Mouse (Mus musculus) embryonic facial prominence, embryonic 15.5 days (tissue): ENCODE data around the gene Mpv17l. TPM values are rescaled to one million over a fixed set of nuclear protein-coding genes. Genes with fewer than 3 reads are reported as not detected.
A peak's percentile ranks its signal among the peaks of the same experiment; 100 is the strongest.
"Not testable (repeated sequence)": the region's sequence is repeated elsewhere in the genome, so short reads cannot be mapped to it uniquely, and the experiment has no call there.

Experiments
- ATAC-seq: fragments of 200-750 bp; cut with Nextera tagmentation; 2 replicates; pipeline ENCODE4 v1.8.0; 2017; ENCODE audit warnings: low read depth, moderate TSS enrichment; ENCODE audit not compliant: insufficient number of reproducible peaks, low FRiP score, low TSS enrichment
- H3K27ac ChIP-seq: fragments of 300-500 bp; sonication (generic); replicated peaks from 2 replicates; pipeline ENCODE4 v1.5.1; 2015; ENCODE audit warnings: mild to moderate bottlenecking, inconsistent platforms
- H3K27me3 ChIP-seq: fragments of 300-500 bp; sonication (generic); 2 replicates; pipeline ENCODE4 v1.6.1; 2015; ENCODE audit warnings: inconsistent platforms
- H3K36me3 ChIP-seq: fragments of 300-500 bp; sonication (generic); 2 replicates; pipeline ENCODE4 v1.6.1; 2015; ENCODE audit warnings: mild to moderate bottlenecking, inconsistent platforms
- H3K4me1 ChIP-seq: fragments of 300-500 bp; sonication (generic); 2 replicates; pipeline ENCODE4 v1.6.1; 2015; ENCODE audit warnings: inconsistent platforms
- H3K4me2 ChIP-seq: fragments of 300-500 bp; sonication (generic); replicated peaks from 2 replicates; pipeline ENCODE4 v1.6.1; 2015; ENCODE audit warnings: mild to moderate bottlenecking, inconsistent platforms
- H3K4me3 ChIP-seq: fragments of 300-500 bp; sonication (generic); replicated peaks from 2 replicates; pipeline ENCODE4 v1.5.1; 2015; ENCODE audit warnings: mild to moderate bottlenecking, inconsistent platforms
- H3K9ac ChIP-seq: fragments of 300-500 bp; sonication (generic); 2 replicates; pipeline ENCODE4 v1.6.1; 2015; ENCODE audit warnings: inconsistent platforms
- H3K9me3 ChIP-seq: fragments of 300-500 bp; sonication (generic); replicated peaks from 2 replicates; pipeline ENCODE4 v1.6.1; 2016; ENCODE audit warnings: inconsistent platforms
- WGBS: fragments of 180-500 bp; shearing (Covaris S2); methylation state at CpG from one replicate; pipeline ENCODE4 v1.1.7; 2015; 5-methylcytosine and 5-hydroxymethylcytosine counted together
- polyA plus RNA-seq: library from polyadenylated mRNA; unstranded; fragments of >200 nt; fragmentation: Nextera tagmentation; extraction: Ambion mirVana; gene quantifications from 2 replicates; pipeline ENCODE4 v1.2.1, GENCODE M21; 2015

The Mpv17l gene
- polyA plus RNA-seq, 1 experiment from 2014 or later, result 6.4 TPM

DNA sequence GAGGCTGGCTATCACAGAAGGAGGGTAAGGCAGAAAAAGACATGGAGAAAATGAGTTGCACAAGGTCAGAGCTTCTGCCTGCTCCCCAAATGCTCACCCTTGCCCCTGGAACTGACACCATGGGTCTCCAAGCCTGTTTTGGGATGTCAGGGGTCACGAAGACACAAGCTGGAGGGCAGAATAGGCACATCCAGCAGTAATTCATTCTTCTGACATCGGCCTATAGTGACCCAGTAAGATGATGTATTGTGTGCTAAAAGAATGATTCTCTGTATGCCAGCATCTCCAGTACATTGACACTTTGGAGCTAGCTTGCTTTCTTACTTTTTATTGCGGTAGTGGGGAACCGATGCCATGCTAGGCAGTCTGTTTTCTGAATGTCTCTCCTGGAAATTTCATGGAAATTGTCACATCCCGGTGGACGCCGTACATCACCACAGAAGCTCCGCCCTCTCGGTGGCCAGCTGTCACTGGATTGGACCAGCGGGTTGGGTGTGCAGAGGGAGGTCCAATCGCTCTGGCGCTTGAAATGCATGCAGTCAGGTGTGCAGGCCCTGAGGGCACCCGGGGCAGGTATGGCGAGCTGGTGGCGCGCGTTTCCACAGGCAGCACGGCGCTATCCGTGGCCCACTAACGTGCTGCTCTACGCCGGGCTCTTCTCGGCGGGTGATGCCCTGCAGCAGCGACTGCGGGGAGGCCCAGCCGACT is 37.3 kb downstream of the Mpv17l start:
- Histone ChIP-seq H3K27me3 (0 out of 2 replicates have a peak, but pooled peaks cover 3% of the 10 kb centered on the region), H3K27ac (no peak overlapping the region), H3K4me3 (peak overlapping the region; percentile 56), H3K4me2 (peak overlapping the region; percentile 98), H3K9me3 (no peaks in the 10 kb centered on the region), H3K36me3 (no peaks in the 10 kb centered on the region), H3K9ac (peak overlapping the region; percentile 46), H3K4me1 (0 out of 2 replicates have a peak, but pooled peaks cover 10% of the 10 kb centered on the region)
- WGBS, result 5% methylated on average over 28 of the region's 28 CpGs
- peak; percentile 92 for ATAC-seq

DNA sequence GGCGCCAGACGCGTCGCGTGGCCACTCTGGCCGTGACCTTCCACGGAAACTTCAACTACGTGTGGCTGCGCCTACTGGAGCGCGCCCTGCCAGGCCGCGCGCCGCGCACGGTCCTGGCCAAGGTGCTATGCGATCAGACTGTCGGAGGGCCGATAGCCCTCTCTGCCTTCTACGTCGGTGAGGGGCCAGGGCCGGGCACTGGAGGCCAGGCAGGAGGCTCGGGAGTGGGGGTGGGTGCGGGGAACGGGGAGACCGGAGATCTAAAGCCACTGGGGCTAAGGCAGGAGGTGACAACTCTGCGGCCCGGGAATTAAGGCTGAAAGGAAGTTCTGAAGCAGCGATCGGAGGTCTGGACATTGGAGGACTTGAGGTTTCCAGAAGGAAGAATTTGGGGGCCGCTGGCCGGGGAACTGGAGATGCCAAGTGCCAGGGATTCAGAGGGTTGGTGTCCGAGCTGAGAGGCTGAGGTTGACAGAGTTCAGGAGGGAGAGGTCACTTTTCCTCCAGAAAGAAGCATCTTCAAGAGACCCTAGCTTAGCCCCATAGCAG is 38.0 kb downstream of the Mpv17l start:
- 3% methylated on average over 34 of the region's 34 CpGs for WGBS
- H3K4me3 ChIP-seq, result peak overlapping the region; percentile 56
- H3K27ac ChIP-seq, result no peak overlapping the region
- 0 out of 2 replicates have a peak, but pooled peaks cover 3% of the 10 kb centered on the region for H3K27me3 ChIP-seq
- H3K4me1 ChIP-seq, result 0 out of 2 replicates have a peak, but pooled peaks cover 10% of the 10 kb centered on the region
- no peaks in the 10 kb centered on the region for H3K9me3 ChIP-seq
- peak; percentile 56 for ATAC-seq
- H3K4me2 ChIP-seq, result peak overlapping the region; percentile 98
- peak overlapping the region; percentile 46 for H3K9ac ChIP-seq
- no peaks in the 10 kb centered on the region for H3K36me3 ChIP-seq

DNA sequence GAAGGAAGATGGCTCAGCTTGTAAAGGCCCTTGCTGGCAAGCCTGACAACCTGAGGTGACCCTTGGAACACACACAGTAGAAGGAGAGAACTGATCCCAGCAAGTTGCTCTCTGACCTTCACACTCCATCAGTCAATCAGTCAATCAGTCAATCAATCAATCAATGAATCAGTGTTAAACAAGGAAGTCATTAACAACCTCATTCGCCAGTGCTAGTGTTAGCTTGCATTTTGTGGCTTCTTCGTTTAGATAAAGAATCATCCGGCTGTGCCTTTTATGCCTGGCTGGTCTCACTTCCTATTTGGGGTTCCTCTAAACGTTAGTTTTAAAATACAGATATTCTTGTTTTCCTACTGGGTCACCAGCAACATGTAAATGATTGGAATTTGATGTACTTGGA is 41.2 kb downstream of the Mpv17l start:
- Histone ChIP-seq H3K27ac (no peak overlapping the region), H3K4me1 (0 out of 2 replicates have a peak, but pooled peaks cover 10% of the 10 kb centered on the region), H3K27me3 (0 out of 2 replicates have a peak, but pooled peaks cover 3% of the 10 kb centered on the region), H3K4me3 (no peak overlapping the region), H3K36me3 (no peaks in the 10 kb centered on the region), H3K9me3 (no peaks in the 10 kb centered on the region), H3K4me2 (no peak overlapping the region), H3K9ac (no peak overlapping the region)
- 35% methylated on average over 4 of the region's 4 CpGs for WGBS
- ATAC-seq, result no peak

DNA sequence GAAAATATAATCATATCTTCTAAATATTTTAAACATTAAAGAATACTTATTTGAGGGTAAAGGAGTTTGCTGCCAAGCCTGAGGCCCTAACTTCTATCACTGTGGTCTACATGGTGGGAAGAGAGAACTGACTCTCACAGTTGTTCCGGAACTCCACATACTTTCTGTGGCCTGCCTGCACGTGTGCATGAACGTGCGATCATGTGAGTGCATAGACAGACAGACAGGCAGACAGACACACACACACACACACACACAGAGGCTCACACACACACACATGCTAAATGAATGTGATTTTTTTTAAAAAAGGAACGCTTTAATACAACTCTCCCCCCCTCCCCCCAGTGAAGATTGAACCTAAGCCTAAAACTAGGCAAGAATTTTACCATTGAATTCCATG is 41.8 kb downstream of the Mpv17l start:
- 44% methylated on average over 5 of the region's 5 CpGs for WGBS
- Histone ChIP-seq H3K9me3 (no peaks in the 10 kb centered on the region), H3K9ac (no peak overlapping the region), H3K4me2 (no peak overlapping the region), H3K27ac (no peak overlapping the region), H3K36me3 (no peaks in the 10 kb centered on the region), H3K4me1 (0 out of 2 replicates have a peak, but pooled peaks cover 10% of the 10 kb centered on the region), H3K4me3 (no peak overlapping the region), H3K27me3 (0 out of 2 replicates have a peak, but pooled peaks cover 3% of the 10 kb centered on the region)
- ATAC-seq, result no peak

DNA sequence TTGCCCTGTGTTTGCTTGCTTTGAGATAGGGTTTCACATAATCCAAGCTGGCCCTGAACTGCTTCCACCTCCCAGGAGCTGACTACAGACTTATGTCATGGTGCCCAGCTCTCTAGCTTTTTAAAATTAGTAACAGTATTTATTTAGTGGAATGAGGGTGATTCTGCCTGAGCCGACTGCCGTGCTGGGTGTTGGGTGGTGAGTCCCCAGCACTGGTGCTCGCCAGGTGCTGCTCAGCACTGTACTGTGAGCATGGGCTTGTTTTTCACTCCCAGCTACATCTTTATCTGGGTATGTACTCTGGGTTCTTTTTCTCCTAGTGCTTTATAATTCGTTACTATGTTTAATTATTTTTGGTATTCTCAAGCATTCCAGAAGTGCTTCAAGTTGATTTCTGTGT is 42.2 kb downstream of the Mpv17l start:
- WGBS, result 44% methylated on average over 4 of the region's 4 CpGs
- Histone ChIP-seq H3K27ac (peak overlapping the region; percentile 41; the same call in 1 of the 2 replicates), H3K9me3 (no peaks in the 10 kb centered on the region), H3K4me3 (no peak overlapping the region), H3K9ac (no peak overlapping the region), H3K27me3 (0 out of 2 replicates have a peak, but pooled peaks cover 3% of the 10 kb centered on the region), H3K4me2 (no peak overlapping the region), H3K36me3 (no peaks in the 10 kb centered on the region), H3K4me1 (0 out of 2 replicates have a peak, but pooled peaks cover 8% of the 10 kb centered on the region)
- ATAC-seq, result no peak

DNA sequence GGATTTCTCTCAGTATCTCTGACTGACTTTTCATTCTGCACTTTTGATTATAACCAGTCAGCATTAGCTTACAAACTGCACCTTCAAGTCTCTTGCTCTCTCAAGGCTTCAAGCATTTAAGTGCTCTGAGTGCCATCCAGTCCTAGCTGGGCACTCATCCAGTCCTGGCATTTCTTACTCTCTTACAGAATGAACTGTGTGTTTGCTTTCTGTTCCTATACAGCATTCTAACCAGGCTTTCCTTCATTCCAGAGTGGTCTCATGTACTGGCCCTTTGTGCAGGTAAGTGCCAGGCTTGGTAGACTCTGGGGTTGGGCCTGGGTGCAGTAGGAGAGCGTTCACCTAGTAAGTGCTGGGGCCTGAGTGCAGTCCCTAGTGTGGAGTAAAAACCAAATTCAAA is 43.3 kb downstream of the Mpv17l start:
- H3K4me2 ChIP-seq, result no peak overlapping the region
- ATAC-seq, result no peak
- WGBS, result 87% methylated on average over 1 of the region's 1 CpGs

DNA sequence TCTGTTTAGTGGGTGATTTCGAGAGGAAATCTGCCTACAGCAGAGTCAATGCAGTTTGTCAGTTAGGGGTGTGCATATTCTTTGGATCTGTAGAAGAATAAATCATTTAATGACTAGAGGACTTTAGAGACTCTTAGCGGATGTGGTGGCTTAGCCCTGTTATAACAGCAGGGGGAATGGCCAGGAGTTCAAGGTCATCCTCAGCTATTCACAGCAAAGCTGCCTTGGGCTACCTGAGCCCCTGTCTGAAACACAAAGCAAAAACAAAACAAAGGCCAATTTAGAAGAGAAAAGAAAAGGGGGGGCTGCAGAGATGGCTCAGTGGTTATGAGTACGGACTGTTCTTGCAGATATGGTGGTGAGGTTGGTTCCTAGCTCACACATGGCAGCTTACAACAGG is 48.3 kb downstream of the Mpv17l start:
- Histone ChIP-seq H3K36me3 (no peaks in the 10 kb centered on the region), H3K27me3 (no peaks in the 10 kb centered on the region), H3K9me3 (no peaks in the 10 kb centered on the region), H3K4me3 (no peak overlapping the region), H3K4me1 (no peaks in the 10 kb centered on the region), H3K4me2 (no peak overlapping the region), H3K27ac (no peak overlapping the region), H3K9ac (no peak overlapping the region)
- ATAC-seq, result no peak
- 74% methylated on average over 3 of the region's 3 CpGs for WGBS

More for the DNA sequence above, 43.3 kb downstream of the Mpv17l start:
- Histone ChIP-seq H3K9ac (no peak overlapping the region), H3K36me3 (no peaks in the 10 kb centered on the region), H3K4me3 (no peak overlapping the region), H3K4me1 (0 out of 2 replicates have a peak, but pooled peaks cover 6% of the 10 kb centered on the region), H3K27me3 (0 out of 2 replicates have a peak, but pooled peaks cover 3% of the 10 kb centered on the region), H3K9me3 (no peaks in the 10 kb centered on the region), H3K27ac (no peak overlapping the region)

DNA sequence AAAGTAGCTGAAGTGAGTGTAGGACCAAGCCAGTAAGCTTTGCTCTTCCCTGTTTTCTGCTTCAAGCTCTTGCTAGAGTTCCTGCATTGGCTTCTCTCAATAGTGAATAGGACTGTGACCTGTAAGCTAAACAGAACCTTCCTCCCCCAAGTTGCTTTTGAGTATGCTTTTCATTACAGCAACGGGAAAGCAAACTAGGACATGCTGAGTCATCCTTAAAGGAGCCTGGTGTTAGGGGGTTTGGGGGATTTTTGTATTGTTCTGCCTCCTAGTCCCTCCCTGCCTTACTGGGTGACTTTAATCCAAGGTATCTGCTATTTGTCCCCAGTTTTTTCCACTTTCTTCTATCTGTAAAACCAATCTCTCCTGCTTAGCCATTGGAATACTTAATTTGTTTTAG is 59.1 kb downstream of the Mpv17l start:
- Histone ChIP-seq H3K4me1 (no peaks in the 10 kb centered on the region), H3K9ac (no peak overlapping the region), H3K4me3 (no peak overlapping the region), H3K36me3 (no peaks in the 10 kb centered on the region), H3K9me3 (no peaks in the 10 kb centered on the region), H3K4me2 (no peak overlapping the region), H3K27ac (no peak overlapping the region), H3K27me3 (no peaks in the 10 kb centered on the region)
- WGBS, result 4% methylated on average over 1 of the region's 1 CpGs
- no peak for ATAC-seq

DNA sequence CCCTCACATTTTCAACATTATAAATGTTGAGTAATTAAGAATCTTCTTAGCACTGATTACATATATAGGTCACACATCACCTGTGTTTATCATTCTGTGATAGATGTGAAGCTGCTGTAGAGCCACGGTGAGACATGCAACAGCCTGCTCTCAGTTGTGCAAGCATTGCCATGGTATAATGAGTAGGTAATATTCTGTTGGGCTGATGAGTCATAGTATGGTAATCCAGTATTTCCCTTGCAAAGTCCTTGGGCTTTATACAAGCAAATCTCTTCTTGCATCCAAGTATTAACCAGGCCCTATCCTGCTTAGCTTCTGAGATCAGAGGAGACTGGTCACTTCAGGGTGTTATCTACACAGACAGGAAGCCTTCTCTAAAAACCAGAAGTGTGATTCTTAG is 66.1 kb downstream of the Mpv17l start:
- Histone ChIP-seq H3K9ac (no peak overlapping the region), H3K36me3 (no peaks in the 10 kb centered on the region), H3K27me3 (no peaks in the 10 kb centered on the region), H3K9me3 (no peaks in the 10 kb centered on the region), H3K4me2 (no peak overlapping the region), H3K4me3 (no peak overlapping the region), H3K4me1 (no peaks in the 10 kb centered on the region), H3K27ac (no peak overlapping the region)
- no peak for ATAC-seq
- WGBS, result 70% methylated on average over 1 of the region's 1 CpGs

DNA sequence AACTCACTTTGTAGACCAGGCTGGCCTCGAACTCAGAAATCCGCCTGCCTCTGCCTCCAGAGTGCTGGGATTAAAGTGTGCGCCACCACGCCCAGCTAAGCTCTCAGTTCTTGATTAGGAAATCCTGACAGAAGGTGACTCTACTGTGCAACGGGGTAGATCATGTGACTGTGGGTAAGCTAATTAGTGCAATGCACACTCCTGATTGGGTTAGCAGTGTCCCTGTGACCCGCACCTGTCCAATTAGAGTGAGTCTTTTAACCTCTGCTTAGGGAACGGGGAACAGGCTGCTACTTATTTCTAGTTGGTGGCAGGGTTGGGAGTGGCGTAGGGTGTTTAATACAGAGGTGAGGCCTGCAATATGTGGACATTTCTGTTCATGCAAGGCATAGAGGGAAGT is 69.1 kb downstream of the Mpv17l start:
- Histone ChIP-seq H3K27ac (no peak overlapping the region), H3K4me3 (no peak overlapping the region), H3K4me2 (no peak overlapping the region), H3K9ac (no peak overlapping the region), H3K4me1 (no peaks in the 10 kb centered on the region), H3K9me3 (no peaks in the 10 kb centered on the region), H3K27me3 (no peaks in the 10 kb centered on the region), H3K36me3 (no peaks in the 10 kb centered on the region)
- ATAC-seq, result no peak
- WGBS, result 88% methylated on average over 8 of the region's 8 CpGs

DNA sequence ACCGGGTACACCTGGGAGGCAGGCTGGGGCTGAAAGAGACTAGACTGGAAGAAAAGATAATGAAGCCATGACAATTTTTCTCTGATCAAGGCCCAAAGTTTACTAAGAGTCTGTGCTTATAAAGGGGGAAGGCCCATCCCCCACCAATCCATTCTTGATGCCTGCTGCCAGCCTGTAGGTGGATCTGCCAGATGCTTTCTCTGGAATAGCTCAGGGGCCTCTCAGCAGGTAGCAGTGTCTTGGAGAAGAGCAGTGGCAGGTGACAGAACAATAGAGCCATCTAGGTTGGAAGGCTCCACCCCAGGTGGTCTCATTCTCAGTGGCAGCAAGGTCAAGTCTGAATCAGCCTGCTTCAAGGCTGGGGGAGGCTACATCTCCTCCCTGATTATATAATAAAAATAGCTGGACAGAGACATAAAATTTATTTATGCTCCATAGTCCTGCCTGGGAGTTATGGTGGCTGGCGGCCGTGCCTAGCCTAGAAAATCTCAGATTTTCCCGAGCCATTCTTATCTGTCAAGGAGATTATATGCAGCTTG is 73.5 kb downstream of the Mpv17l start:
- H3K4me3 ChIP-seq, H3K4me1 ChIP-seq, H3K9ac ChIP-seq, ATAC-seq, H3K27ac ChIP-seq, H3K27me3 ChIP-seq, H3K4me2 ChIP-seq, H3K36me3 ChIP-seq, H3K9me3 ChIP-seq: not testable (repeated sequence)
- 82% methylated on average over 4 of the region's 4 CpGs for whole genome bisulfite sequencing
